Mouse (Mus musculus) ES-E14 (cell line): Measurements from ENCODE around the gene Ubox5.

Experiments
- CHD2 ChIP-seq: IDR thresholded peaks from 2 replicates; pipeline ENCODE4 v1.6.1; 2014; ENCODE audit warnings: mild to moderate bottlenecking, low read depth, low read length, inconsistent platforms
- HCFC1 ChIP-seq: IDR thresholded peaks from 2 replicates; pipeline ENCODE4 v1.6.1; 2012; ENCODE audit warnings: low read length, inconsistent platforms, borderline replicate concordance; ENCODE audit not compliant: insufficient read depth
- ZC3H11A ChIP-seq: IDR thresholded peaks from 2 replicates; pipeline ENCODE4 v1.6.1; 2012; ENCODE audit warnings: low read depth, mild to moderate bottlenecking, inconsistent platforms, low read length, borderline replicate concordance
- ZNF384 ChIP-seq: IDR thresholded peaks from 2 replicates; pipeline ENCODE4 v1.6.1; 2012; ENCODE audit warnings: low read depth, low read length, inconsistent platforms

DNA sequence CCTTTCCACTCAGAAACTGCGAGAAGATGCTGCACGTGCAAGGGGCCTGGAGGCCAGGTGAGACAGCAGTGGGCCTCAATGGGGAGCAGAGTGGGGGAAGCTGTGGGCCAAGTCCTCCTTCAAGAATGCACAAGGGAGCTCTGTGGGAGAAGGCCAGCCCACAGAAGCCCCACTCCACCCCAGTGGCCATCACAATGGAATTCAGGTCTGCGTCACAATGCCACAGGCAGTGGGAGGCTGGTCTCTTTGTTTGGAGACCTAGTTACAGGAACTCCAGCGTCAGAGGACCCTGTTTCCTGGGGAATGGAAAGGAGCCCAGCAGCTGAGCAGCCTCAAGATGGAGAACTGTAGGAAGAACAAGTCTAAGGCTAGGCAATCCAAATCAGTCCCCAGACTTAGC lies 40.7 kb downstream of the Ubox5 start:
- TF ChIP-seq ZNF384 (no peak), ZC3H11A (no peak), HCFC1 (no peak), CHD2 (no peak)
